Mouse (Mus musculus) MEL (cell line): ENCODE data around the gene Lamtor1. TPM values are rescaled to one million over a fixed set of nuclear protein-coding genes. Genes with fewer than 3 reads are reported as not detected.

Experiments
- DNase-seq: peaks from one replicate; pipeline ENCODE4 v3.0.0; 2011; ENCODE audit warnings: low read depth, low spot score
- H3K27ac ChIP-seq: 2 replicates; pipeline ENCODE4 v1.5.1; 2012; ENCODE audit warnings: low read depth, mild to moderate bottlenecking, control low read depth, low read length, moderate library complexity; ENCODE audit not compliant: control insufficient read depth
- H3K27me3 ChIP-seq, 2 experiments: fragments of 150-350 bp in 1 of 2; sonication (generic) in 1 of 2; 2 replicates each; pipeline ENCODE4 v1.6.1; 2012; ENCODE audit warnings: low read length in 2 of 2, mild to moderate bottlenecking in 2 of 2, improper control_type of control experiment in 1 of 2, moderate library complexity in 1 of 2; ENCODE audit not compliant: insufficient read depth in 2 of 2, control insufficient read depth in 1 of 2
- H3K36me3 ChIP-seq, 2 experiments: 2 replicates each; pipeline ENCODE4 v1.6.1; 2012 to 2014; ENCODE audit warnings: low read length in 2 of 2, improper control_type of control experiment in 1 of 2, inconsistent platforms in 1 of 2, mild to moderate bottlenecking in 1 of 2; ENCODE audit not compliant: insufficient read depth in 2 of 2, control insufficient read depth in 1 of 2
- H3K4me1 ChIP-seq, 2 experiments: fragments of 150-350 bp in 1 of 2; sonication (generic) in 1 of 2; 2 replicates each; pipeline ENCODE4 v1.6.1; 2012; ENCODE audit warnings: low read length in 2 of 2, improper control_type of control experiment in 1 of 2, mild to moderate bottlenecking in 1 of 2; ENCODE audit not compliant: insufficient read depth in 2 of 2, control insufficient read depth in 1 of 2
- H3K4me3 ChIP-seq, 2 experiments: fragments of 150-350 bp in 1 of 2; sonication (generic) in 1 of 2; 2 replicates each; pipeline ENCODE4 v1.5.1; 2012; ENCODE audit warnings: low read depth in 2 of 2, low read length in 2 of 2, mild to moderate bottlenecking in 2 of 2, moderate library complexity in 2 of 2, control low read depth in 1 of 2, improper control_type of control experiment in 1 of 2; ENCODE audit not compliant: control insufficient read depth in 1 of 2, insufficient read depth in 1 of 2
- H3K79me2 ChIP-seq: 2 replicates; pipeline ENCODE4 v1.6.1; 2012; ENCODE audit warnings: mild to moderate bottlenecking, low read length, moderate library complexity; ENCODE audit not compliant: control insufficient read depth, poor library complexity, insufficient read depth
- H3K9ac ChIP-seq: 2 replicates; pipeline ENCODE4 v1.6.1; 2012; ENCODE audit warnings: low read depth, mild to moderate bottlenecking, control low read depth, low read length, moderate library complexity; ENCODE audit not compliant: control insufficient read depth, poor library complexity, severe bottlenecking
- H3K9me3 ChIP-seq: fragments of 150-350 bp; sonication (generic); replicated peaks from 2 replicates; pipeline ENCODE4 v1.6.1; 2012; ENCODE audit warnings: mild to moderate bottlenecking, low read length, improper control_type of control experiment, moderate library complexity; ENCODE audit not compliant: insufficient read depth
- CTCF ChIP-seq, 3 experiments: IDR thresholded peaks in 2 of 3; conservative IDR thresholded peaks in 1 of 3; 2 replicates each; pipeline ENCODE4 v1.5.1; 2011 to 2012; ENCODE audit warnings: low read length in 3 of 3, low read depth in 2 of 3, mild to moderate bottlenecking in 2 of 3, improper control_type of control experiment in 1 of 3, inconsistent platforms in 1 of 3, mixed read lengths in 1 of 3, moderate library complexity in 1 of 3; ENCODE audit not compliant: control insufficient read depth in 1 of 3, insufficient read depth in 1 of 3, poor library complexity in 1 of 3, severe bottlenecking in 1 of 3
- ELF1 ChIP-seq: IDR thresholded peaks from 2 replicates; pipeline ENCODE4 v1.6.1; 2014; ENCODE audit warnings: low read depth, mild to moderate bottlenecking, inconsistent platforms, low read length, improper control_type of control experiment, moderate library complexity
- HCFC1 ChIP-seq: IDR thresholded peaks from 2 replicates; pipeline ENCODE4 v1.6.1; 2012; ENCODE audit warnings: low read depth, mild to moderate bottlenecking, inconsistent platforms, low read length, improper control_type of control experiment, moderate library complexity
- MAX ChIP-seq: IDR thresholded peaks from 2 replicates; pipeline ENCODE4 v1.6.1; 2011; ENCODE audit warnings: low read length, improper control_type of control experiment
- MAZ ChIP-seq: IDR thresholded peaks from 2 replicates; pipeline ENCODE4 v1.6.1; 2012; ENCODE audit warnings: low read depth, mild to moderate bottlenecking, inconsistent platforms, low read length, improper control_type of control experiment
- MXI1 ChIP-seq: IDR thresholded peaks from 2 replicates; pipeline ENCODE4 v1.6.1; 2011; ENCODE audit warnings: mild to moderate bottlenecking, low read depth, low read length, improper control_type of control experiment
- MYB ChIP-seq: IDR thresholded peaks from 2 replicates; pipeline ENCODE4 v1.6.1; 2011; ENCODE audit warnings: mild to moderate bottlenecking, low read depth, low read length, improper control_type of control experiment
- POLR2A ChIP-seq, 2 experiments: IDR thresholded peaks; 2 replicates each; pipeline ENCODE4 v1.6.1; 2011 to 2012; ENCODE audit warnings: low read length in 2 of 2, mild to moderate bottlenecking in 2 of 2, control low read depth in 1 of 2, improper control_type of control experiment in 1 of 2, low read depth in 1 of 2, moderate library complexity in 1 of 2; ENCODE audit not compliant: control insufficient read depth in 1 of 2, insufficient read depth in 1 of 2, poor library complexity in 1 of 2
- POLR2AphosphoS2 ChIP-seq: IDR thresholded peaks from 2 replicates; pipeline ENCODE4 v1.6.1; 2011; ENCODE audit warnings: low read length, improper control_type of control experiment
- POLR2AphosphoS5 ChIP-seq: IDR thresholded peaks from 2 replicates; pipeline ENCODE4 v1.6.1; 2012; ENCODE audit warnings: low read depth, borderline replicate concordance, mild to moderate bottlenecking, inconsistent platforms, low read length, moderate library complexity, mixed read lengths
- RAD21 ChIP-seq: IDR thresholded peaks from 2 replicates; pipeline ENCODE4 v1.6.1; 2011; ENCODE audit warnings: mild to moderate bottlenecking, low read depth, low read length, improper control_type of control experiment
- RCOR1 ChIP-seq: IDR thresholded peaks from 2 replicates; pipeline ENCODE4 v1.6.1; 2012; ENCODE audit warnings: low read depth, mild to moderate bottlenecking, inconsistent platforms, low read length, improper control_type of control experiment
- TAL1 ChIP-seq: IDR thresholded peaks from 2 replicates; pipeline ENCODE4 v1.6.1; 2012; ENCODE audit warnings: mild to moderate bottlenecking, inconsistent platforms, low read length, moderate library complexity, mixed read lengths
- TCF12 ChIP-seq: IDR thresholded peaks from 2 replicates; pipeline ENCODE4 v1.6.1; 2014; ENCODE audit warnings: low read depth, mild to moderate bottlenecking, inconsistent platforms, low read length, improper control_type of control experiment, moderate library complexity
- UBTF ChIP-seq: IDR thresholded peaks from 2 replicates; pipeline ENCODE4 v1.6.1; 2012; ENCODE audit warnings: low read depth, mild to moderate bottlenecking, inconsistent platforms, low read length, improper control_type of control experiment, moderate library complexity, borderline replicate concordance; ENCODE audit not compliant: insufficient read depth
- polyA plus RNA-seq, 2 experiments: library from polyadenylated mRNA; stranded (reverse) in 1 of 2; unstranded in 1 of 2; fragments of >175 nt in 1 of 2; fragments of >200 nt in 1 of 2; gene quantifications; 2 replicates each; pipeline versions ENCODE4 v1.2.1 to v1.2.4; 2012; ENCODE audit warnings: low replicate concordance in 2 of 2, low read depth in 1 of 2; ENCODE audit not compliant: insufficient read length in 2 of 2, insufficient read depth in 1 of 2, missing spikeins in 1 of 2
- total RNA-seq: library from RNA; depleted of rRNA; stranded (reverse); fragments of 300-350 nt; gene quantifications from 2 replicates; pipeline ENCODE4 v1.2.3, GENCODE M21; 2012

The Lamtor1 gene
- total and polyA plus RNA-seq, 3 experiments: 79.5 to 115 TPM; not detected in 1

DNA sequence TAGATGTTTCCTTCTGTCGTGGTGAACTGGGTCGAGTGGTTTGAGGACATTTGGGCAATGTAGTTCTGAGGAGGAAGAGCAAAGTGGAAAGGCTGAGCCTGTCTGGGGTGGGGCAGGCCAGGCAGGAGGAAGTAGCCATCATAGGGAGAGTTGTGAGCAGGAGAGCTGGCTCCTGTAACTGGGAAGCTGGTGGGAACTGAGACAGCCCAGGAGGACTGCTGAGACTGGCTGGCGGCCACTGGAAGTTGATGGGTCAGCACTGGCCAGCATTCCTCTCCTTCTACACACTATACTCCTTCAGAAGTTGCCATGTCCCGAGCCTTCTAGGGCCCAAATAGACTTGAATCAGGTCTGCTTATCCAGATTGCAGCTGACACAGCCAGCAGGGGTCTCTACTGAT is 2.7 kb downstream of the Lamtor1 start:
- TF ChIP-seq ELF1 (no peak), RCOR1 (no peak), RAD21 (no peak), TCF12 (no peak), POLR2A (IDR thresholded peaks at IDR 0.05; ENCODE audit: control insufficient read depth in 1 of 2, insufficient read depth in 1 of 2, low read depth in 1 of 2, low read length in 2 of 2, poor library complexity in 1 of 2) (no peak), MYB (no peak)
- no peak for DNase-seq
- Histone ChIP-seq H3K27me3 (no peaks in the 10 kb centered on the region), H3K4me1 (peaks cover 15 to 20% of the 10 kb centered on the region in 2 experiments), H3K9ac (no peak overlapping the region), H3K9me3 (no peaks in the 10 kb centered on the region), H3K27ac (no peak overlapping the region), H3K4me3 (no peak overlapping the region), H3K79me2 (peaks cover 15% of the 10 kb centered on the region), H3K36me3 (peaks cover 0 to 11% of the 10 kb centered on the region in 2 experiments; a peak in 3 of 4 replicates)

GRCm38 (mm10) chr7:101910138-101910537 is 4.4 kb downstream of the Lamtor1 start:
- H3K9me3 ChIP-seq: no peaks in the 10 kb centered on the region
- H3K27me3 ChIP-seq: no peaks in the 10 kb centered on the region
- H3K36me3 ChIP-seq: peaks cover 5 to 7% of the 10 kb centered on the region in 2 experiments
- no peak overlapping the region for H3K9ac ChIP-seq
- H3K4me1 ChIP-seq: peaks cover 13 to 20% of the 10 kb centered on the region in 2 experiments
- peaks cover 15% of the 10 kb centered on the region for H3K79me2 ChIP-seq
- DNase-seq: no peak
- no peak overlapping the region for H3K4me3 ChIP-seq
- H3K27ac ChIP-seq: no peak overlapping the region
- TF ChIP-seq POLR2AphosphoS5 (no peak), MXI1 (no peak), POLR2A (IDR thresholded peaks at IDR 0.05; ENCODE audit: control insufficient read depth in 1 of 2, insufficient read depth in 1 of 2, low read depth in 1 of 2, low read length in 2 of 2, poor library complexity in 1 of 2) (no peak), MAX (no peak), TAL1 (no peak), HCFC1 (no peak), MAZ (no peak), POLR2AphosphoS2 (no peak)

DNA sequence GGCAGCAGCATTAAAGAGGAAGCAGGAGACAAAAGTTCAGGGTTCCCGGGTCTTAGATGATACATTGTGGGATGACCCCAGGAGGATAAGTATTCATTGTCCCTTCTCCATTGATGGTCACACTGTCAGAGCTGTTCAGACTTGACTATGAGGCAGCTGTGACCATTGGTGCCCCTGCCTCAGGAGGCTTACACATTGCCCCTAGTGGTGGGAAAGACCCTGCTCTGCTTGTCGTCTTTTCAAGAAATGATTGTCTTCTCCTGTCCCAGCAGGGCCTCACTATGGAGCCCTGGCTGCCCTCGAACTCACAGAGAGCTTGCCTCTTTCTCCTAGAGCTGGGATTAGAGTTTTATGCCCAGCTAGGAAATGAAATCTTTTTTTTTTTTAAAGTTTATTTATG is 6.3 kb downstream of the Lamtor1 start:
- Histone ChIP-seq H3K9me3 (no peaks in the 10 kb centered on the region), H3K4me1 (peaks cover 6 to 13% of the 10 kb centered on the region in 2 experiments), H3K27me3 (no peaks in the 10 kb centered on the region), H3K4me3 (no peak overlapping the region), H3K9ac (no peak overlapping the region), H3K36me3 (peaks cover 5 to 6% of the 10 kb centered on the region in 2 experiments), H3K79me2 (peaks cover 6% of the 10 kb centered on the region), H3K27ac (no peak overlapping the region)
- TF ChIP-seq CTCF (IDR thresholded peaks at IDR 0.05 in 2 of 3, conservative IDR thresholded peaks at IDR 0.05 in 1 of 3; ENCODE audit: control insufficient read depth in 1 of 3, insufficient read depth in 1 of 3, low read depth in 2 of 3, low read length in 3 of 3, poor library complexity in 1 of 3, severe bottlenecking in 1 of 3) (peak in 2 of 3 experiments; percentile 29 to 32; a peak in 3 of 6 replicates), UBTF (no peak)
- no peak for DNase-seq
